Mouse (Mus musculus) layer of hippocampus, adult 2 months (tissue): ENCODE results near the gene Slc25a5. TPM values are rescaled to one million over a fixed set of nuclear protein-coding genes. Genes with fewer than 3 reads are reported as not detected.

Experiments used
- DNase-seq, 2 experiments: peaks; one replicate each; pipeline ENCODE4 v3.0.0; 2022; ENCODE audit warnings: low spot score in 2 of 2
- H3K27ac ChIP-seq: fragments of 200-600 bp; 2 replicates; pipeline ENCODE4 v1.8.1; 2022
- H3K4me3 ChIP-seq: fragments of 200-600 bp; 2 replicates; pipeline ENCODE4 v1.8.1; 2022; ENCODE audit warnings: mild to moderate bottlenecking
- CTCF ChIP-seq: fragments of 200-600 bp; conservative IDR thresholded peaks from 2 replicates; pipeline ENCODE4 v1.8.1; 2022; ENCODE audit warnings: antibody characterized with exemption, mild to moderate bottlenecking, moderate library complexity
- long read RNA-seq, 2 experiments: library from polyadenylated mRNA; stranded (forward); transcript quantifications; one replicate each; pipeline ENCODE4 v2.0.0; 2021; ENCODE audit warnings: borderline mapping rate in 2 of 2
- total RNA-seq, 2 experiments: library from RNA; stranded (reverse); gene quantifications; 2 replicates each; pipeline ENCODE4 v1.2.3; 2021

The Slc25a5 gene
- total RNA-seq: 100 to 1,000 TPM; 325 to 333 TPM
- long read RNA-seq, experiment 1, transcript Slc25a5-201 (4 exons, 1,240 nt): major isoform, 306 of 1,422 reads
- long read RNA-seq, experiment 1, partial matches to known transcripts: 2 of 1,422 reads
- long read RNA-seq, experiment 1, other reads (novel, unspliced or antisense): 1,114 of 1,422 reads
- long read RNA-seq, experiment 2, transcript Slc25a5-201 (4 exons, 1,240 nt): major isoform, 452 of 1,673 reads
- long read RNA-seq, experiment 2, partial matches to known transcripts: 6 of 1,673 reads
- long read RNA-seq, experiment 2, other reads (novel, unspliced or antisense): 1,215 of 1,673 reads

GRCm38 (mm10) chrX:36795424-36796162 lies at the start of gene Slc25a5:
Gene Slc25a5, plus strand, starts transcription at chrX:36795651.
- peak within 1 kb of the TSS; percentile 96 for H3K27ac ChIP-seq
- TF ChIP-seq CTCF: no peak
- DNase-seq: peak; percentile 73 to 76
- peak within 1 kb of the TSS; percentile 77 for H3K4me3 ChIP-seq

GRCm38 (mm10) chrX:36746789-36747188 lies 48.7 kb upstream of the Slc25a5 start:
- no peak for TF ChIP-seq CTCF
- no peak overlapping the region for H3K4me3 ChIP-seq
- no peak overlapping the region for H3K27ac ChIP-seq
- no peak for DNase-seq

- H3K4me3 ChIP-seq: no peak overlapping the region
- TF ChIP-seq CTCF: no peak
- DNase-seq: no peak
- H3K27ac ChIP-seq: no peak overlapping the region
These were observed 46.9 kb upstream of the Slc25a5 start for GRCm38 (mm10) chrX:36748573-36748972.

- Histone ChIP-seq H3K4me3 (no peak overlapping the region), H3K27ac (no peak overlapping the region)
- no peak for DNase-seq
- no peak for TF ChIP-seq CTCF
These were observed 46.1 kb upstream of the Slc25a5 start for GRCm38 (mm10) chrX:36749281-36749785.

- Histone ChIP-seq H3K27ac (no peak overlapping the region), H3K4me3 (no peak overlapping the region)
- no peak for DNase-seq
- TF ChIP-seq CTCF: no peak
These were observed 44.9 kb upstream of the Slc25a5 start for GRCm38 (mm10) chrX:36750591-36750990.

GRCm38 (mm10) chrX:36752586-36752985 lies 42.9 kb upstream of the Slc25a5 start:
- no peak for DNase-seq
- no peak for TF ChIP-seq CTCF

GRCm38 (mm10) chrX:36757796-36758472 lies 37.5 kb upstream of the Slc25a5 start:
- no peak for DNase-seq
- TF ChIP-seq CTCF: no peak
- Histone ChIP-seq H3K4me3 (no peak overlapping the region), H3K27ac (no peak overlapping the region)

More at GRCm38 (mm10) chrX:36752586-36752985, 42.9 kb upstream of the Slc25a5 start:
- Histone ChIP-seq H3K27ac (no peak overlapping the region), H3K4me3 (no peak overlapping the region)

- Histone ChIP-seq H3K27ac (no peak overlapping the region), H3K4me3 (no peak overlapping the region)
- no peak for TF ChIP-seq CTCF
- no peak for DNase-seq
These were observed 36.9 kb upstream of the Slc25a5 start for GRCm38 (mm10) chrX:36758566-36758965.

GRCm38 (mm10) chrX:36760946-36761635 lies 34.4 kb upstream of the Slc25a5 start:
- H3K4me3 ChIP-seq: no peak overlapping the region
- DNase-seq: peak in 1 of 2 experiments; percentile 48
- peak; percentile 87 for TF ChIP-seq CTCF
- H3K27ac ChIP-seq: no peak overlapping the region

GRCm38 (mm10) chrX:36762289-36762688 lies 33.2 kb upstream of the Slc25a5 start:
- Histone ChIP-seq H3K27ac (no peak overlapping the region), H3K4me3 (no peak overlapping the region)
- DNase-seq: no peak
- TF ChIP-seq CTCF: no peak

- Histone ChIP-seq H3K27ac (no peak overlapping the region), H3K4me3 (no peak overlapping the region)
- no peak for DNase-seq
- no peak for TF ChIP-seq CTCF
These were observed 32.6 kb upstream of the Slc25a5 start for GRCm38 (mm10) chrX:36762894-36763293.

- no peak for TF ChIP-seq CTCF
- no peak for DNase-seq
- peak overlapping the region; percentile 18; the same call in 1 of the 2 replicates for H3K27ac ChIP-seq
These were observed 32.0 kb upstream of the Slc25a5 start for GRCm38 (mm10) chrX:36763298-36763933.

More at GRCm38 (mm10) chrX:36763298-36763933, 32.0 kb upstream of the Slc25a5 start:
- H3K4me3 ChIP-seq: no peak overlapping the region
